Mouse (Mus musculus) stomach, postnatal 0 days (tissue): ENCODE measurements at regions not wholly inside any gene's neighbourhood (a gene's known extent, or its start where the extent isn't known, plus 50 kb on each side); places are given as distances from the start of the nearest gene placed in this dataset.

Experiments used
- CTCF ChIP-seq: IDR thresholded peaks from 2 replicates; pipeline ENCODE4 v1.5.1; 2016; ENCODE audit warnings: antibody characterized with exemption, low read depth, mild to moderate bottlenecking, moderate library complexity
- EP300 ChIP-seq: optimal IDR thresholded peaks from 2 replicates; pipeline ENCODE3; 2016; ENCODE audit warnings: antibody characterized with exemption

GRCm38 (mm10) chr2:160230786-160231185, 103.2 kb downstream of the Gm826 start:
- TF ChIP-seq CTCF, result no peak
- TF ChIP-seq EP300, result no peak
